Mouse (Mus musculus): ENCODE data around the gene Tmem17.

The Tmem17 gene

DNA sequence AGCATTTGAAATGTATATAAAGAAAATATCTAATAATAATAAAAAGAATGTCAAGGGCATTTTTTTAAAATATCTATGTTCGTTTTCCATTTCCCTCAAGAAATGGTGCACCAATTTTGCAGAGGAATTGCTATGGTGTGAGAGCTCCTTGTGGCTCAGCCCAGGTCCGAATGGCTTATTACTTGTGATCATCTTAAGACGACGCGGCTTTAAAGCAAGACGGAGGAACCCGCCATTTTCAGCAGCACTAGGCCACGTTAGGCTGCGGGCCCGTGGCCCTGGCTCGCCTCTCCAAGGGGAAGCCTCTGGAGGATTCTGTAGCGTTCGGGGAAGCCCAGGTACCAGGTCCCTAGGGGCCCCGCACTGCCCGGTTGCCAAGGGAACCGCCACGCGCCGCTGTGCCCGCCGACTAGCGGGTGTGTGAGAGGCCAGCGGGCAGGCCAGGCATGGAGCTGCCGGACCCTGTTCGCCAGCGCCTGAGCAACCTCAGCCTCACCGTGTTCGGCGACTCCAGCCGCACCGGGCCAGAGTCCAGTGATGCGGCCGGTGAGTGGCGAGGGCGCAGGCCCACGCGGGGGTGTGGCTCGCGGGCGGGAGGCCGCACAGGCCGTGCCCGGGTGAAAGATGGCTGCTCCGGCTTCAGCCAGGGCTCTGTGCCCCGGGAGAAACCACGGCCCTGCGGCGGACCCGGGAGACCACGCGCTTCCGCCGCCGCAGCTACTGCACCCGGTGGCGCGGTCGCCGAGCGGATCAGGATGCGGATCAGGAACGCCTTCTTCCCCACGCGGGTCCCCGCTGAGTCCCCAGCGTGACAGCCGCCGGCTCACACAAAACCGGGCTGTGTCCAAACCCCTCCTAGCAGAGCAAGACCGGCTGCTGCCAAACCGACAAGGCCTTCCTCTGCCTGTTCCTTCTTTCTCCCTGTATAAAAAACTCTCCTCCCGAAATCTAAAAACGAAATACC lies at the start of gene Tmem17:
Gene Tmem17, plus strand, starts transcription at position 51 of the 964 bp plus-strand sequence.
- DNase-seq (ENCODE audit: inconsistent ontology term): peak; percentile 90

- DNase-seq (ENCODE audit: inconsistent ontology term): no peak
Measured at GRCm38 (mm10) chr11:22479836-22480619, 31.9 kb upstream of the Tmem17 start.

DNA sequence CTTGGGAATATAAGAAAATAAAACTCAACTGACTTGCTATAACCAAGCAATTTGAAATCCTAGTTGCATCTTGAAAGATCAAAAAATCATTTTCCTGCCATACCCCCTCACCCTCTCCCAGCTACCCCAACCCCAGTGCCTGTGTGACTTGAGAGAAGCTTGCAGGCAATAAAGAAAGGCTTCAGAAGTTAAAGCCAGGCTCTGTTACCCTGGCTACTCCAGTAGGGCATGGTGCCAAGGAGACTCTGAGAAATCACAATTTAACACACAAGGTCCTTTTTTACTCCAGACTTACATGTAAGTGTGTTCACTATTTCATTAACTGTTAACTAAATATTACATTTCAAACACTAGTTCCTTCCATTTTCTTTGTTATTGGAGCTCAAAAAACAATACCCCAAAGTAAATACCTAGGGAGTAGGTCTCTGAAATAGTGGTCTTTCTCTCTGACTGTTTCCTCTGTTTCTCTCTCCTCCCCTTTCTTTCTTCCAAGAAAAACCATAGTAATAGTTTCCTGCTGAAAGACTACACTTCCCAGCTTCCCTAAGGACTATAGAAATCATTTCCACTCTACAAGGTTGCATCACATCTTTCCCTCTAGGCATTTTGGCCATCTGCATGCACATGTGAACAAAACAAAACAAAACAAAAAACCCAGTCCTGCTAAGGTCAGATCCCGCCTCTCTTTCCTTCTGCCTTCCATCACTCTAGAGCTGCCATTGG lies 30.1 kb upstream of the Tmem17 start:
- DNase-seq (ENCODE audit: inconsistent ontology term): no peak

- no peak for DNase-seq (ENCODE audit: inconsistent ontology term)
Measured at GRCm38 (mm10) chr11:22482362-22482760, 29.5 kb upstream of the Tmem17 start.

DNA sequence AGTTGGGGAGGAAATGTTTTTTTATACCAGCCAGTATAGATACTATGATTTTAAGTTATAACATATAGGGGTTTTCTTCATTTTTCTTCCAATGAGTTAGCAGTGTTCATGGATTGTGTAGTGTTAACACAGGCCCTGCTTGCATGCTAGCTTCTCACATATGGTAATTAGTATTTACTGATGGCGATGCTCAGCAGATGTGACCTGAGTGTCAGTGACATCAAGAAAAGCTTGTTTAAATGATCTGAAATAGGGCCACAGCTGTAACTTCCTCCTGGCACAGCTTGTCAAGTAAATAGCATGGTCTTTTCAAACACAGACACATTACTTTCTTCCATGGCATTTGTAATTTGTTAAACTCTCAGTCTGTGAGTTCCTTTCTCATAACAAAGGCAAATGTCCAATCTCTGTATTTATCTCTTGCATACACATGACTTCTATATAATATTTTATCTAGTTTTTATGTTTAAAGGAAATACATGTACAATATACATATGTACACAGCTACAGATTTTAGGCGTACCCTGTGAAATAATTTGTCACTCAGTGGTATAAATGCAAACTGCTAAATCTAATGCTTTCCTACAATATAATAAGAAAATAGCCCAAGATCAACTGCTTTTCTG lies 18.1 kb upstream of the Tmem17 start:
- no peak for DNase-seq (ENCODE audit: inconsistent ontology term)

DNA sequence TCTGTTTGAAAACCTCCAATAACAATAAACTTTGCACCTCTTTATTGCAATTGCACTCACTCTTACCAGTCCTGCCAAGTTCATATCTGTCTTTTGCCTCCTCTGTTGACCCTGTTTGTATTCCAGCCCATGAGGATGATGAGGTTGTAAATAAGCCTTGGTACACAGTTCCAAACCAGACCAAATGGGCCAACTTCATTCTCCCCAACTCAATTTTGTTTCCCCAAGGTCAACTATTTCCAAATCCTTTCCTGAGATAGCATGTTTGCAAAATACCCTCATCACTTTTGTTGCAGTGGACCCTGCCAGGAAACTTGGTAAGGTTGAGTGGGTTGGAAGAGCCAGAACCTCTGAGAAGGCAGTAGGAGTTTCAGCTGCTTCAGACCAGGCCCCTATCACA lies 16.9 kb upstream of the Tmem17 start:
- no peak for DNase-seq (ENCODE audit: inconsistent ontology term)

DNA sequence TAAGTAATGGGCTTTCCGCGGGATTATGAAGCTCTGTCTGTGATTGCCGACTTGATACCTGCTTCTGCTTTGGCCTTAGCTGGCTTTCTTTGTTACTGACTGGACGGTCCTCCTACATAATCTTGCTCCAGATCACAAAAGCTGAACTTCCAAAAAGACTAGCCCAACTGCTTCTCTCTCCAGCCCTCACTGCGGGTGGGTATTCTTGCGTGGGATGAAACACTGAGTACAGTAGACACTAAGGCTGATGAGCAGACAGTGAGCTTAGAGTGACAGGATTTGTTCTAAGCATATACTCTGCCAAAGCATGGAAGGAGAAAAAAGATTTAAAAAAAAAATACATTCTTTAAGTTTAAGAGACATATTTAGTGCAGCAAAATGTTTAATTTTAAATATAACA lies 12.5 kb upstream of the Tmem17 start:
- DNase-seq (ENCODE audit: inconsistent ontology term): peak; percentile 12

DNA sequence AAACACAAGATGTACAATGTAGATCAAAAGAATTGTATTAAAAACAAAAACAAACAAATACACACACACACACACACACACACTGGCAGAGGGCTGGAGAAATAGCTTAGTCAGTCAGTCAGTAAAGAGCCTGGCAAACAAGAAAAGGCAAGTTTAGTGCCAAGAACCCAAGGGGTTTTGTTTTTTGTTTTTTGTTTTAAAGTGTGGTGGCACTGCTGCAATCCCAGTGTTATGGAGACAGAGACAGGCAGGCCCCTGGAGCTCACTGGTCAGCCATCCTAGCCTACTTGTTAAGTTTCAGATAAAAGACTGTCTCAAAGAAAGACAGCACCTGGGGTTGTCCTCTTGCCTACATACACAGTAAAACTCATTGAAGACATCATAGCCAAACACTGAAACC lies 12.0 kb upstream of the Tmem17 start:
- DNase-seq (ENCODE audit: inconsistent ontology term): peak; percentile 54

DNA sequence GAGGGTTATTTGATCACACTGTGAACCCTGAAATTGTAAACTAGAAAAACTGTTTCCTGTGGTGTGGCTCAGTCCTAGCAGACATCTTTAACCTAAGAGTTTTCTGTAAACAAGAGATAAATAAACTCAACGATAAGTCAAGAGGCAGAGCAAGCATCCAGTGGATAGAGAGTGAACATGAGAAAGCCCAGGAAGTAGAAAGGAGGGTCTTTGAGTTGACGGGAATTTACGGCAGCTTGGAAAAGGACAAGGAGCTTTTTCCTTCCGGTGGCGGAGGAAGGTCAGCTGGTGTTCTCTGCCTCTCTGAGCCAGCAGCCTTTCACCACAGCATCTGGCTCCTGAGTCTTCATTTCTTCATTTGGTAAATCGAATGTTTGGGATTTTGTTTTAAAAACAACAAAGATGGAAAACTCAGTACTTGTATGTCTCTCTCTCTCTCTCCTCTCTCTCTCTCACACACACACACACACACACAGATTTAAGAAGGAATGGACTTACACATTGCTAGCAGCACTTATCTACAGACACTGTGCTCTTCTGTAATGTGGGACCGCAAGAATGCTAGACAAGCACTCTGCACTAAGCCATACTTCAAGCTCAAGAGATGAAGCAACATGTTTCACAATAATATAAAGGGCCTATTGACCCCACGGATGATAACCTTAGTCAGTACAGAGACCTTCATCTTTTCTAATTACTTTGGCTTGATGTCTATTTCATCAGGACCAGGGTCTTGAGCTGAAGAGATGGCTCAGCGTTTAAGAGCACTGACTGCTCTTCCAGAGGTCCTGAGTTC lies 10.9 kb upstream of the Tmem17 start:
- DNase-seq (ENCODE audit: inconsistent ontology term): no peak

DNA sequence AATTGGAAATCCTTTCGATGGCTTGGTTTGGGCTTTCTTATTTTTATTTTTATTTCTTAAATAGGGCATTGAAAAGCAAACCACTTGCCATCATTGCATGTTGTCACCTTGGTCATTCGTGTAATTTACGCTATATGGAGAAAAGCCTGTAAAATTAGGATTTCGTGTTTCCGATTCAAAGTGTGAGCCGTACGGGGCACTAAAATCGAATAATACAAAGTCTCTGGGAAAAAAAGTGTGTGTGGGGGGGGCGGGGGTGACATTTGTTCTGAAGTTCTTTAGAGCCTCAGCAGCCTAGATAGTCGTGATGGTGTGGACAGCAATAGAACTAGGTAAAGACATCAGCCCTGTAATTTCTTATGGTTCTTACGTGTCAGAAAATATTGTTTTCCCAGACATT lies 1.2 kb downstream of the Tmem17 start:
- no peak for DNase-seq (ENCODE audit: inconsistent ontology term)

- DNase-seq (ENCODE audit: inconsistent ontology term): no peak
Measured at GRCm38 (mm10) chr11:22515061-22515460, 3.2 kb downstream of the Tmem17 start.

DNA sequence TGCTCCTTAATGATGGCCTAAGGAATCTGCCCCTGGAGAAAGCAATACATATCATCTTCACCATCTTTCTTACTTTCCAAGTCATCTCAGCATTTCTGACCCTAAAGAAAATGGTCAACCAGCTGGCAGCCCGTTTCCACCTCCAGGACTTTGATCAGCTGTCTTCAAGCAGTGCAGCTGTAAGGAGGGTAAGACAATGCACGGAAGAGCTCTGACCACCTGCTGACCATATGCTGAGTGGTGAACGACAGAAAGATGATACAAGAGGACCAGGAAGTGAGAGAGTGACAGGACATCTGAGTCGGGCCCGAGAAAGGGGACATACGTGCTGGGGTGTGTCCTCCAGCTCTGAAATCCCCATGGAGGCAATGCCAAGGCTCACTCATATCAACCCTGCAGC lies 6.6 kb downstream of the Tmem17 start:
- DNase-seq (ENCODE audit: inconsistent ontology term): no peak

DNA sequence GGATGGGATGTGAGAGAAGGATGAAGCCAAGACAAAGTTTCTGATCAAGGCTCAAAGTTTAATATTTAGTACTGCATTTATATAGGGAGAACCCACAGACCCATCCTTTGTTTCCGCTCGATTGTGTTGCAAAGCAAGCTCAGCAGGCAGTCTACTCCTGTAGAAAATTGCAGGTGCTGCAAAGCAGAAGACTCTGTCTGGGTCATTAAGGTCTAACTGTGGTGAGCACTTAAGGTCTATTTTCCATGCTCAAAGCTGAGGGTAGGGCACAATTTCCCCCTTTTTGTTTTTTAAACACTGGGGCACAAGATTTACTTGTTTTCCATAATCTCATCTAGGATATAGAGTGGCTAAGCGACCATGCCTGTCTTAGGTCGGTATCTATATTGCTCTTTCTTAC lies 8.4 kb downstream of the Tmem17 start:
- DNase-seq (ENCODE audit: inconsistent ontology term): no peak

- DNase-seq (ENCODE audit: inconsistent ontology term): no peak
Measured at GRCm38 (mm10) chr11:22524606-22525005, 12.7 kb downstream of the Tmem17 start.

- DNase-seq (ENCODE audit: inconsistent ontology term): no peak
Measured at GRCm38 (mm10) chr11:22540600-22540999, 28.7 kb downstream of the Tmem17 start.

DNA sequence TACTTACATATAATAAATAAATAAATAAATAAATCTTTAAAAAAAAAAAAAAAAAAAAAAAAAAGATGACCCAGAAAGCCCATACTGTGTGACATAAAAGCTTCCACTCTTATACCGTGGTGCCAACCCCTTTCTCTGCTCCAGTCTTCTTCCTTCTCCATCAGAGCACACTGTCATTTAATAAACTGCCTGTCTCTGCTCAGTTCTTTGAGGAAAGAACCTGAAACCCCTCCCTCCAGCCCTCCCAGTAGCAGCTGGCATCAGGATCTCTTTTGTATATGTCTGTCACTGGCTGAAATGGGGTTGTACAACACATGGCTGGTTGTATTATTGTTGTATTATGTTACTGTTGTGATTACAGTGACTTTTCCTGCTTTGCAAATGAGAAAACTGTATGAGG lies 48.2 kb downstream of the Tmem17 start:
- DNase-seq (ENCODE audit: inconsistent ontology term): no peak

- peak; percentile 76 for DNase-seq (ENCODE audit: inconsistent ontology term)
Measured at GRCm38 (mm10) chr11:22560503-22561328, 48.8 kb downstream of the Tmem17 start.

DNA sequence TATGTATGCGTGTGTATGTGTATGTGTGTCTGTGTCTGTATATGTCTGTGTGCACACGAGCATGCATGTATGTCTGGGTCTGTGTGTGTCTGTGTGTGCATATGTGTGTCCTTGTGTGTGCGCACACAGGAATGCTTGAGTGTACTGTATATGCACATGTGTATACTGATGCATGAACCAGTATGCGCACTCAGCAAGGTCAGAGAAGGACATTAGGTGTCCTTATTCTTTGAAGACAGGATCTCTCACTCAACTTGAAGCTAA lies 49.4 kb downstream of the Tmem17 start:
- DNase-seq (ENCODE audit: inconsistent ontology term): no peak

DNA sequence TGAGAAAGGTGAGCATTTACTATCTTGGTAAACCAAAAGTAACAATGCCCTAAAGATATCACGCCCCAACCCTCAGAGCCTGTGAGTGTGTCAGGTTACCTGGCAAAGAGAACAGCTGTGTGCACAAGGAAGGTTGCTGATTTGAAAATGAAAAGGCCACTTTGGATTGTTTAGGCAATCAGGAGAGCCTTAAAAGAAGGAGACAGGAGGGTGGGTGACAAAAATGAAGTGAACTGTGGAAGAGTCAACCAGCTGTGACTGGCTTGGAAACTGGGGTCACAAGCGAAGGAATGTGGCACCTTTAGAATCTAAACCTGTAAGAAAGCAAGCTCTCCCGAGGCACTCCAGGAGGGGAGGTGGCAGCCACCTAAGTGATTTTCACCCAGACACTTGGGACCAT lies 51.8 kb downstream of the Tmem17 start:
- no peak for DNase-seq (ENCODE audit: inconsistent ontology term)

DNA sequence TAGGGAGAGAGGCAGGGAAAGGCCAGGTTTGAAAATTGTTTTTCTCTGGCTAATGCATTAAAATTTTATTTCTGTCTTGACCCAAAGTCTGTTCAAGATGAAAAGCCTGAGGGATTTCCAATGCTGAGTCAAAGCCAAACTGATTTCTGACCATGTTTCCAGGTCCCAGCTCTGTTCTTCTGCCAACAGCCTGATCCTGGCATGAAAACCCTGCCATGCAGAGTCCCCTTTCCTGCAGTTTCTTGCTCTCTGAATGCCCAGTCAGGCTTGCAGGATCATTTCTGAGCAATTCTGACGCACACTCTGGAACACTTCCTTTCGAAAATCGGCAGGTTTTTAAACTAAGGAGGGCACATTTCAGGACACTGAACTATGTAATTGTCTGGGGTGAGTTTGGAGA lies 52.8 kb downstream of the Tmem17 start:
- DNase-seq (ENCODE audit: inconsistent ontology term): peak; percentile 53
